18 mouse cellular contexts compared by ENCODE assay signal in the genomic region with DNA sequence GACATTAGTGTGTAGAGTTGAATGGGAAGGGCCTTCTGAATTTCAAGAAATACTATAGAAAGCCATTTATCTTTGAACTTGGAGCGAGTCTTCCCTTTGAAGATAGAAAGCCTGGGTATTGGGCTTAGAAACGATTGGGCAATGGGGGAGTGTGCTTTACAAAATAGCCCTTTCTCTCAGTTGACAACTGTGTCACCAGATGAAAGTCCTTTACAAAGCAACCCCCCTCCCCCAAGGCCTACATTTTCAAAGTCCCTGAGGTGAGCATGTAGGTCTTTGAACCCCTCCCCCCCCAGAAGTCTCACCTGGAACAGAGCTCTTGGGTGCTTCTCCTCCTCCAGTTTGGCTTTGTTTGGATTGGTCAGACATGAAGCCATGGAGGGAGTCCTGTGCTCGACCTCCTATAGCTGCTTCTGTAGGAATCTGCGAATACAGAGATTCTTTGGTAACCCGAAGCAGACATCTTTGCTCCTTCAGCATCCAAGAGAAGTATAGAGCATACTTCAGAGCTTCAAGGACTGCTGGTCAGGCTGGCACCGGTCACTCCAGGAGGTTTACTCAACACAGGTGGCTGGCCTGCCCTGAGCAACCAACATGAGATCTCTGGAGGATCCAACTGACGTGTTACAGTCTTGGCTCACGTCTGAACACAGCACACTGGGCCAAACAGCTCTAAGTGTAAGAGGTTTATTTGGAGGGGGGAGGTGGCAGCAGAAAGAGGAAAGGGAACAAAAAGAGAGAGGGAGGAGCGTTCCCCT. TPM values are rescaled to one million over a fixed set of nuclear protein-coding genes. Genes with fewer than 3 reads are reported as not detected.
DNase-seq lines count a peak whose midpoint lies in the region; ATAC-seq and TF ChIP-seq lines count a peak whose summit lies in the region.
"Had no signal": no experiment of that assay in that cellular context is flagged by ENCODE, and none has a peak within 500 bp of the region (broad histone marks: within the 10 kb centered on the region; RNA-seq: fewer than 3 reads in every experiment).

No protein-coding gene starts in this region.

- no peak for ATAC-seq in limb, embryonic 12.5 days (ENCODE audit: insufficient number of reproducible peaks, insufficient read depth, low FRiP score, low TSS enrichment, low read depth)
- ATAC-seq in embryonic facial prominence, embryonic 15.5 days (ENCODE audit: insufficient number of reproducible peaks, low FRiP score, low TSS enrichment, low read depth), result no peak
- ATAC-seq in liver, postnatal 0 days, result peak; percentile 64
- ATAC-seq in megakaryocyte, adult 5-6 weeks (ENCODE audit: poor library complexity, severe bottlenecking), result peak; percentile 46
- no peak for ATAC-seq in hindbrain, embryonic 14.5 days (ENCODE audit: low FRiP score)
- ATAC-seq: inflammation-experienced regulatory T-cells, adult 6 months had no signal

- TF ChIP-seq CTCF in liver, postnatal 0 days (IDR thresholded peaks at IDR 0.05; ENCODE audit: low read depth), result no peak

- DNase-seq in limb, embryonic 10.5 days (ENCODE audit: low spot score), result no peak
- DNase-seq in liver, postnatal 0 days, result no peak
- no peak for DNase-seq in right cerebral cortex, postnatal 14 days
- DNase-seq in urinary bladder, postnatal 25 days (ENCODE audit: low spot score), result no peak
- DNase-seq in hindbrain, embryonic 14.5 days (ENCODE audit: low spot score), result no peak
- DNase-seq: cerebellum, adult 8-10 months; heart, postnatal 4 days; right cerebral cortex, adult 18-20 months; thymus, postnatal 14 days had no signal

- H3K4me3 ChIP-seq in limb, embryonic 12.5 days (replicated peaks), result no peak overlapping the region
- H3K4me3 ChIP-seq in limb, embryonic 10.5 days, result no peak overlapping the region
- H3K4me3 ChIP-seq in embryonic facial prominence, embryonic 15.5 days (replicated peaks), result no peak overlapping the region
- H3K4me3 ChIP-seq in liver, postnatal 0 days (ENCODE audit: low read depth, low read length), result no peak overlapping the region
- no peak overlapping the region for H3K4me3 ChIP-seq in hindbrain, embryonic 14.5 days (replicated peaks; ENCODE audit: low read length)
- H3K4me3 ChIP-seq: embryonic facial prominence, embryonic 12.5 days; kidney, embryonic 15.5 days; layer of hippocampus, adult 2 months had no signal

- WGBS in limb, embryonic 12.5 days, result 66% methylated on average over 9 of the region's 9 CpGs
- 67% methylated on average over 9 of the region's 9 CpGs for WGBS in limb, embryonic 10.5 days
- WGBS in embryonic facial prominence, embryonic 15.5 days, result 71% methylated on average over 9 of the region's 9 CpGs
- WGBS in liver, postnatal 0 days (ENCODE audit: insufficient replicate concordance), result 64% methylated on average over 9 of the region's 9 CpGs
- 72% methylated on average over 9 of the region's 9 CpGs for WGBS in hindbrain, embryonic 14.5 days

- H3K27ac ChIP-seq in limb, embryonic 12.5 days, result peak overlapping the region; percentile 12; the same call in 1 of the 2 replicates
- no peak overlapping the region for H3K27ac ChIP-seq in limb, embryonic 10.5 days
- H3K27ac ChIP-seq in embryonic facial prominence, embryonic 15.5 days (replicated peaks), result peak overlapping the region; percentile 22; the same call in 1 of the 2 replicates
- no peak overlapping the region for H3K27ac ChIP-seq in liver, postnatal 0 days (ENCODE audit: low read depth)
- H3K27ac ChIP-seq in hindbrain, embryonic 14.5 days, result no peak overlapping the region
- H3K27ac ChIP-seq: embryonic facial prominence, embryonic 12.5 days; kidney, embryonic 15.5 days had no signal

- H3K4me1 ChIP-seq in limb, embryonic 12.5 days (replicated peaks), result peaks cover 12% of the 10 kb centered on the region
- peaks cover 15% of the 10 kb centered on the region for H3K4me1 ChIP-seq in limb, embryonic 10.5 days
- H3K4me1 ChIP-seq in embryonic facial prominence, embryonic 15.5 days, result peaks cover 55% of the 10 kb centered on the region
- peaks cover 12% of the 10 kb centered on the region for H3K4me1 ChIP-seq in liver, postnatal 0 days (ENCODE audit: insufficient read depth)
- H3K4me1 ChIP-seq in hindbrain, embryonic 14.5 days (replicated peaks; ENCODE audit: control insufficient read depth, insufficient read depth, low read length), result no peaks in the 10 kb centered on the region

- H3K36me3 ChIP-seq in limb, embryonic 12.5 days, result peaks cover 22% of the 10 kb centered on the region
- H3K36me3 ChIP-seq in limb, embryonic 10.5 days, result peaks cover 7% of the 10 kb centered on the region
- 0 out of 2 replicates have a peak, but pooled peaks cover 3% of the 10 kb centered on the region for H3K36me3 ChIP-seq in embryonic facial prominence, embryonic 15.5 days
- no peaks in the 10 kb centered on the region for H3K36me3 ChIP-seq in liver, postnatal 0 days (replicated peaks; ENCODE audit: insufficient read depth, low read length)
- no peaks in the 10 kb centered on the region for H3K36me3 ChIP-seq in hindbrain, embryonic 14.5 days (replicated peaks; ENCODE audit: control insufficient read depth, insufficient read depth)

- no peak overlapping the region for H3K9ac ChIP-seq in limb, embryonic 12.5 days (replicated peaks)
- H3K9ac ChIP-seq in embryonic facial prominence, embryonic 15.5 days, result no peak overlapping the region
- H3K9ac ChIP-seq in liver, postnatal 0 days (replicated peaks), result no peak overlapping the region
- no peak overlapping the region for H3K9ac ChIP-seq in hindbrain, embryonic 14.5 days
- H3K9ac ChIP-seq: embryonic facial prominence, embryonic 12.5 days; kidney, embryonic 15.5 days had no signal

- no peaks in the 10 kb centered on the region for H3K9me3 ChIP-seq in limb, embryonic 12.5 days
- H3K9me3 ChIP-seq in limb, embryonic 10.5 days (replicated peaks), result no peaks in the 10 kb centered on the region
- H3K9me3 ChIP-seq in embryonic facial prominence, embryonic 15.5 days (replicated peaks), result no peaks in the 10 kb centered on the region
- no peaks in the 10 kb centered on the region for H3K9me3 ChIP-seq in liver, postnatal 0 days (ENCODE audit: low read length)
- H3K9me3 ChIP-seq in hindbrain, embryonic 14.5 days (ENCODE audit: control insufficient read depth, low read length), result no peaks in the 10 kb centered on the region
- H3K9me3 ChIP-seq: embryonic facial prominence, embryonic 12.5 days; kidney, embryonic 15.5 days had no signal

- no peak overlapping the region for H3K4me2 ChIP-seq in limb, embryonic 12.5 days
- H3K4me2 ChIP-seq in embryonic facial prominence, embryonic 15.5 days (replicated peaks), result no peak overlapping the region
- no peak overlapping the region for H3K4me2 ChIP-seq in liver, postnatal 0 days (ENCODE audit: low read depth, low read length)
- H3K4me2 ChIP-seq in hindbrain, embryonic 14.5 days (replicated peaks), result no peak overlapping the region
- H3K4me2 ChIP-seq: embryonic facial prominence, embryonic 12.5 days; heart, embryonic 11.5 days; kidney, embryonic 15.5 days had no signal

- TF ChIP-seq EP300 in liver, postnatal 0 days (IDR thresholded peaks at IDR 0.05; ENCODE audit: low read depth), result no peak

- H3K27me3 ChIP-seq in limb, embryonic 12.5 days, result no peaks in the 10 kb centered on the region
- no peaks in the 10 kb centered on the region for H3K27me3 ChIP-seq in limb, embryonic 10.5 days (ENCODE audit: low read depth, poor library complexity, severe bottlenecking)
- H3K27me3 ChIP-seq in embryonic facial prominence, embryonic 15.5 days, result no peaks in the 10 kb centered on the region
- no peaks in the 10 kb centered on the region for H3K27me3 ChIP-seq in liver, postnatal 0 days (ENCODE audit: insufficient read depth, low read length)
- no peaks in the 10 kb centered on the region for H3K27me3 ChIP-seq in hindbrain, embryonic 14.5 days (ENCODE audit: control insufficient read depth, insufficient read depth, low read length)
- H3K27me3 ChIP-seq: CH12.LX; embryonic facial prominence, embryonic 12.5 days; kidney, embryonic 15.5 days had no signal

RNA-seq across cellular contexts. Expression of a gene that starts 43.7 kb away (rescaled TPM):
- 79.0 and 80.8 TPM in 2 replicates for polyA plus RNA-seq in limb, embryonic 12.5 days (2016; fragmentation: Nextera tagmentation; extraction: Ambion mirVana)
- polyA plus RNA-seq in limb, embryonic 10.5 days (2016; fragmentation: Nextera tagmentation; extraction: Ambion mirVana), result 33.8 and 45.5 TPM in 2 replicates
- 167 and 173 TPM in 2 replicates for polyA plus RNA-seq in embryonic facial prominence, embryonic 15.5 days (2015; fragmentation: Nextera tagmentation; extraction: Ambion mirVana)
- polyA plus RNA-seq in liver, postnatal 0 days (2015; fragmentation: Nextera tagmentation; extraction: Ambion mirVana), result 16.0 and 16.9 TPM in 2 replicates
- total RNA-seq in megakaryocyte, adult 5-6 weeks (2015), result 113 and 132 TPM in 2 replicates
- 94.7 and 111 TPM in 2 replicates for total RNA-seq in megakaryocyte, adult 5-6 weeks (2017)
- 24.4 and 29.7 TPM in 2 replicates for polyA plus RNA-seq in hindbrain, embryonic 14.5 days (2014; fragmentation: Nextera tagmentation; extraction: Ambion mirVana)

Comparison
In these comparisons a context has a peak if more than half of its experiments do, and no peak if none do; other contexts are left out.
1. H3K27ac ChIP-seq: peak in limb, embryonic 12.5 days (single experiment) and embryonic facial prominence, embryonic 15.5 days (single experiment); none in limb, embryonic 10.5 days (single experiment), liver, postnatal 0 days (single experiment) and hindbrain, embryonic 14.5 days (single experiment).
2. ATAC-seq: peak in liver, postnatal 0 days (single experiment) and megakaryocyte, adult 5-6 weeks (single experiment); none in limb, embryonic 12.5 days (single experiment), embryonic facial prominence, embryonic 15.5 days (single experiment) and hindbrain, embryonic 14.5 days (single experiment).